Mouse (Mus musculus) kidney, postnatal 4 days (tissue): ENCODE data around the gene C2cd4a.

Experiments
- DNase-seq, 2 experiments: peaks; one replicate each; pipeline ENCODE4 v3.0.0; 2021; ENCODE audit warnings: mixed read lengths in 2 of 2

C2cd4a gene

GRCm38 (mm10) chr9:67831359-67832045 is 628 bp downstream of the C2cd4a start:
- DNase-seq = peak; percentile 33 to 52

GRCm38 (mm10) chr9:67830411-67831358 is 1.4 kb downstream of the C2cd4a start:
- DNase-seq = peak; percentile 68 to 79

GRCm38 (mm10) chr9:67828182-67828581 is 3.9 kb downstream of the C2cd4a start:
- peak; percentile 74 to 75 for DNase-seq

GRCm38 (mm10) chr9:67825527-67825926 is 6.6 kb downstream of the C2cd4a start:
- no peak for DNase-seq

- no peak for DNase-seq
These were observed 9.0 kb downstream of the C2cd4a start for GRCm38 (mm10) chr9:67823131-67823530.

- no peak for DNase-seq
These were observed 13.5 kb downstream of the C2cd4a start for GRCm38 (mm10) chr9:67818668-67818950.

GRCm38 (mm10) chr9:67817898-67818667 is 14.0 kb downstream of the C2cd4a start:
- no peak for DNase-seq

- no peak for DNase-seq
These were observed 15.8 kb downstream of the C2cd4a start for GRCm38 (mm10) chr9:67816172-67816928.

GRCm38 (mm10) chr9:67813665-67814337 is 18.3 kb downstream of the C2cd4a start:
- DNase-seq = peak; percentile 68 to 78

- peak in 1 of 2 experiments; percentile 18 for DNase-seq
These were observed 19.0 kb downstream of the C2cd4a start for GRCm38 (mm10) chr9:67813171-67813570.

GRCm38 (mm10) chr9:67811116-67811515 is 21.0 kb downstream of the C2cd4a start:
- DNase-seq = no peak

- DNase-seq = peak; percentile 31 to 33
These were observed 21.6 kb downstream of the C2cd4a start for GRCm38 (mm10) chr9:67810527-67810926.

GRCm38 (mm10) chr9:67807000-67807399 is 25.1 kb downstream of the C2cd4a start:
- DNase-seq = no peak

- peak; percentile 75 for DNase-seq
These were observed 29.9 kb downstream of the C2cd4a start for GRCm38 (mm10) chr9:67802241-67802640.

- no peak for DNase-seq
These were observed 32.9 kb downstream of the C2cd4a start for GRCm38 (mm10) chr9:67799078-67799819.

- no peak for DNase-seq
These were observed 36.9 kb downstream of the C2cd4a start for GRCm38 (mm10) chr9:67795205-67795675.

- no peak for DNase-seq
These were observed 37.5 kb downstream of the C2cd4a start for GRCm38 (mm10) chr9:67794668-67795067.

GRCm38 (mm10) chr9:67794216-67794615 is 37.9 kb downstream of the C2cd4a start:
- DNase-seq = no peak

- DNase-seq = no peak
These were observed 38.6 kb downstream of the C2cd4a start for GRCm38 (mm10) chr9:67793501-67793900.

- DNase-seq = no peak
These were observed 39.7 kb downstream of the C2cd4a start for GRCm38 (mm10) chr9:67792405-67792804.

GRCm38 (mm10) chr9:67787671-67788070 is 44.5 kb downstream of the C2cd4a start:
- DNase-seq = peak; percentile 13 to 35
